Comparison of ENCODE assay signal across 8 mouse cellular contexts in genomic region chr2:78279382-78280056, GRCm38 (mm10).
DNase-seq lines count a peak whose midpoint lies in the region; ATAC-seq lines count a peak whose summit lies in the region.

No protein-coding gene starts in this region.

- no peaks in the 10 kb centered on the region for H3K4me1 ChIP-seq in liver, embryonic 12.5 days
- 0 out of 2 replicates have a peak, but pooled peaks cover 2% of the 10 kb centered on the region for H3K4me1 ChIP-seq in stomach, embryonic 14.5 days (ENCODE audit: control insufficient read depth, insufficient read depth, low read length)

- peak; percentile 7 for DNase-seq in cerebellum, adult 9-11 months
- no peak for DNase-seq in cerebellum, adult 8-10 months
- DNase-seq in liver = peak; percentile 17
- peak; percentile 53 to 62 for DNase-seq in heart, postnatal 36 days
- no peak for DNase-seq in thymus, postnatal 14 days
- DNase-seq in thymus, adult 18-20 months = no peak

- no peak overlapping the region for H3K4me3 ChIP-seq in liver, embryonic 12.5 days
- H3K4me3 ChIP-seq in stomach, embryonic 14.5 days (ENCODE audit: low read depth, low read length) = no peak overlapping the region

- WGBS in liver, embryonic 12.5 days (ENCODE audit: insufficient replicate concordance) = 76% methylated on average over 5 of the region's 5 CpGs
- WGBS in stomach, embryonic 14.5 days = 55% methylated on average over 5 of the region's 5 CpGs

- H3K4me2 ChIP-seq in liver, embryonic 12.5 days = no peak overlapping the region
- H3K4me2 ChIP-seq in stomach, embryonic 14.5 days (replicated peaks; ENCODE audit: low read depth, low read length) = no peak overlapping the region

- H3K36me3 ChIP-seq in liver, embryonic 12.5 days = no peaks in the 10 kb centered on the region
- H3K36me3 ChIP-seq in stomach, embryonic 14.5 days (ENCODE audit: control insufficient read depth, insufficient read depth, low read length) = no peaks in the 10 kb centered on the region

- intact Hi-C loops in heart, postnatal 36 days (cut with DNase I) = no loop called here

- no peak for ATAC-seq in liver, embryonic 12.5 days
- peak; percentile 89 for ATAC-seq in stomach, embryonic 14.5 days (ENCODE audit: insufficient number of reproducible peaks, insufficient read depth, low FRiP score, low read depth)

- H3K27me3 ChIP-seq in liver, embryonic 12.5 days (replicated peaks) = no peaks in the 10 kb centered on the region
- H3K27me3 ChIP-seq in stomach, embryonic 14.5 days (ENCODE audit: control insufficient read depth, insufficient read depth, low read length) = no peaks in the 10 kb centered on the region

- no peak overlapping the region for H3K9ac ChIP-seq in liver, embryonic 12.5 days
- no peak overlapping the region for H3K9ac ChIP-seq in stomach, embryonic 14.5 days (replicated peaks; ENCODE audit: low read depth, low read length)

- no peaks in the 10 kb centered on the region for H3K9me3 ChIP-seq in liver, embryonic 12.5 days (replicated peaks)
- no peaks in the 10 kb centered on the region for H3K9me3 ChIP-seq in stomach, embryonic 14.5 days (ENCODE audit: control insufficient read depth, low read depth, low read length)

- H3K27ac ChIP-seq in liver, embryonic 12.5 days = no peak overlapping the region
- peak overlapping the region; percentile 79; the same call in 1 of the 2 replicates for H3K27ac ChIP-seq in stomach, embryonic 14.5 days (ENCODE audit: low read length)

Comparison
In these comparisons a context has a peak if more than half of its experiments do, and no peak if none do; other contexts are left out.
1. DNase-seq: peak in cerebellum, adult 9-11 months (single experiment), liver (single experiment) and heart, postnatal 36 days (2 of 2); none in cerebellum, adult 8-10 months (single experiment), thymus, postnatal 14 days (single experiment) and thymus, adult 18-20 months (0 of 2).